Mouse (Mus musculus) retina, embryonic 14.5 days (tissue): ENCODE data around the gene Bcas2.
"Not testable (repeated sequence)": the region's sequence is repeated elsewhere in the genome, so short reads cannot be mapped to it uniquely, and the experiment has no call there.

ENCODE experiments used
- DNase-seq: peaks from one replicate; pipeline ENCODE4 v3.0.0-alpha.2; 2015; ENCODE audit warnings: low spot score

Gene Bcas2

DNA sequence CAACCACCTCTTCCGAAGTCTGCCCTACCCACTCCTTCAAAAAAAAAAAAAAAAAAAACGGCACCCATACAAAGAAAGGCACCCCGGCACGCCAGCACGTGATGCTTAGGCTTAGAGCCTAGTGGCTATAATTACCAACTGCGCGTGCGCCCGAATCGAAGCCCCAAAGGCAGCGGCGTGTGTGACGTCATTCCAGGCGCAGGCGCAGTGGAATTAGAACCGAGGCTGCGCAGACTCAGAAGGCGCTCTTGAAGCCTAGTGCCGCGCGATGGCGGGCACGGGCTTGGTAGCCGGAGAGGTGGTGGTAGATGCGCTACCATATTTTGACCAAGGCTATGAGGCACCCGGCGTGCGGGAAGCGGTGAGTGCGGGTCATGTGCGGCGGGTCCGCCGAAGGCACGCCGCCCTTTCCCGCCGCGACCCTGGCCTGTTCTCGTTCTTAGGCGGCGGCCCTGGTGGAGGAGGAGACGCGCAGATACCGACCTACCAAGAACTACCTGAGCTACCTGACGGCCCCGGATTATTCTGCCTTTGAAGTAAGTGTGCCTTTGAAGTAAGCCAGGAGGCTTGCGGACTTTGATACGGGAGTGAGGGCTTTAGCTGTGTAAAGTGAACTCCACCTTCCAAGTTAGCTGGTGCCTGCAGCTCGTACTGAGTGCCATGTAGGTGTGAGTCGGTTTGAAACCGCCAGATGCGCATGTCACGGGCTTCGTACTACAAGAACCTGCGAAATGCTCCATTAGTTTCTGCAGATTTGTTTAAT is at the start of gene Bcas2:
Gene Bcas2 (plus strand): TSS at position 151 of the 763 bp plus-strand sequence.
- DNase-seq: peak; percentile 100

- DNase-seq: no peak
These were observed 47.8 kb upstream of the Bcas2 start for GRCm38 (mm10) chr3:103123636-103124035.

GRCm38 (mm10) chr3:103126138-103126537 is 45.3 kb upstream of the Bcas2 start:
- DNase-seq: no peak

DNA sequence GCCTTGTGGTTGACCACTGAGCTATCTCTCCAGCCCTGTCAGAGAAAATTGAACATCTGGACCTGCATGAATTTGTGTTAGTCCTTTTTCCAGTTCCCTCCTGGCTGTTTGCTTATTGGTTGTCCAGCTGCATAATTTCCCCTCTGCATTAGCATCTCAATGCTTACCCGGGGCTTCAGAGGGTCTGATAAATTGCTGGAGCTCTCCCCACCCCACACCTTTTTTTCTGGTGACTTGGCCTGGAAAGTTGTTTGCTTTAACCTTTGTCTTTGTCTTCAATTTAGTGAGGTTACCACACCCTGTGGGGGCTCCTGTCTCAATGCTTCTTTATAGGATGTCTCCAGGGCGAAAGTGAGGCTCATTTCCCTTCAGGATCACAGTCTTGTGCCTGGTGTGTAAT is 44.3 kb upstream of the Bcas2 start:
- DNase-seq: no peak

DNA sequence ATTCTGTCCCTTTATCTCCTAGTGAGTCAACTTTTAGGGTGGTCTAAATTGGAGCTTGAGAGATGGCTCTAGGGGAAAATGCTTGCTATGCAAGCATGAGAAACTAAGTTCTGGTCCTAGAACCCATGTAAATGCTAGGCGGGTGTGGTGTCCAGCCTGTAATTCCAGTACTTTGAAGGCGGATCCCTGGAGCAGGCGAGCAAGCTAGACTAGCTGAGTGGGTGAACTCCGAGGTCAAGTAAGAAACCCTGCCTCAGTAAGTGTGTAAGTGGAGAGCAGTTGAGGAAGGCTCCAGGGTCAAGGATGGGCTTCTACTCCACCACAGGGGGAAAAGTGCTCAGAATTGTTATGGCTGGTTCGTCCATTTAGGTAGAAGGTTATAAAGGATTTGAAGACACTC is 43.7 kb upstream of the Bcas2 start:
- DNase-seq: no peak

- no peak for DNase-seq
These were observed 43.2 kb upstream of the Bcas2 start for GRCm38 (mm10) chr3:103128251-103128650.

GRCm38 (mm10) chr3:103129367-103130159 is 41.9 kb upstream of the Bcas2 start:
- no peak for DNase-seq

- peak; percentile 54 for DNase-seq
These were observed 41.2 kb upstream of the Bcas2 start for GRCm38 (mm10) chr3:103130236-103130751.

GRCm38 (mm10) chr3:103133098-103133497 is 38.4 kb upstream of the Bcas2 start:
- no peak for DNase-seq

DNA sequence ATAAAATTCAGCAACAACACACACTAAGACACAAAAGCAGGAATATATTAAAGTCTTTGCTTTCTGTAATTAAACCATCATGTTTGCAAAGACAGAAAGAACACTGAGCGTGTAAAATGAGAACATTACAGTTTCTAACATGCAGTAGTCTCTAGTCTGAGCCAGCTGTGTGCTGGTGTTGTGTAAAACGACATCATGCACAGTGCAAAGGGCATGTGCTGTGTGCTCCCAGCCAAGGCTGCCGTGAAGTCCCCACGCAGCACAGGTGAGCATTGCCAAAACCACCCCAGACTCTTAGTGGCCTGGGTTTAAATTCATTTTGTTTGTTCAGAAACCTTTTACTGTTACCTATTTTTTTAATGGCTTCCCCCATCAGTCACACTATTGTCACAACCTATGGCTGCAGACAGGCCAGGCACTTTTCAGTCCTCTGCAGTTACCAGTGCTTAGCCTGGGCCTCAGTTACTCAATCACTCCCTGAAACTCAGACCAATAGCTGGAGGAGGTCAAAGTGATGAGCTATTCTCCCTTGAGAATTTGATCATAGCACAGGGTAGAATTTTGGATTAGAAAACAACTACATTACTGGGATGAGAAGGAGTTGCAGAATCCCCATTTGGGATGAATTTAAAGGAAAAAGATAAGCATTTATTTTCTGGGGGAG is 34.9 kb upstream of the Bcas2 start:
- DNase-seq: no peak

GRCm38 (mm10) chr3:103139047-103139446 is 32.4 kb upstream of the Bcas2 start:
- DNase-seq: no peak

- DNase-seq: not testable (repeated sequence)
These were observed 31.2 kb upstream of the Bcas2 start for GRCm38 (mm10) chr3:103140095-103140838.

DNA sequence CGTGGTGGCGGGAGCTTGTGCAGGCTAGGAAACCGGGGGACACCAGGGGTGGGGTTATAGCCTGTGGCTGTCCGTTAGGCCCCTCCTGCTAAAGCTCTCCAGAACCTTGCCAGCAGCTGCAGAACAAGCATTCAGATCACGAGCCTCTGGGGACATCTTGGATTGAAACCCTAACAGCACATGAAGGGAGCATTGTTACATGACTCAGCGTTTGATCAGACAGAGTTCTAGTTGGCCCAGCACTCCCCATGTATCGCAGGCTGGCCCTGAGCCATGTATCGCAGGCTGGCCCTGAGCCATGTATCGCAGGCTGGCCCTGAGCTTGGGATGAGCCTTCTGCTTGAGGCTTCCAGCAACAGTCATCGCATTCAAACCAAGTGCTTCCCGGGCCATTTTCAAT is 30.2 kb upstream of the Bcas2 start:
- no peak for DNase-seq

GRCm38 (mm10) chr3:103142366-103142765 is 29.1 kb upstream of the Bcas2 start:
- DNase-seq: no peak

- DNase-seq: no peak
These were observed 26.1 kb upstream of the Bcas2 start for GRCm38 (mm10) chr3:103145336-103145735.

DNA sequence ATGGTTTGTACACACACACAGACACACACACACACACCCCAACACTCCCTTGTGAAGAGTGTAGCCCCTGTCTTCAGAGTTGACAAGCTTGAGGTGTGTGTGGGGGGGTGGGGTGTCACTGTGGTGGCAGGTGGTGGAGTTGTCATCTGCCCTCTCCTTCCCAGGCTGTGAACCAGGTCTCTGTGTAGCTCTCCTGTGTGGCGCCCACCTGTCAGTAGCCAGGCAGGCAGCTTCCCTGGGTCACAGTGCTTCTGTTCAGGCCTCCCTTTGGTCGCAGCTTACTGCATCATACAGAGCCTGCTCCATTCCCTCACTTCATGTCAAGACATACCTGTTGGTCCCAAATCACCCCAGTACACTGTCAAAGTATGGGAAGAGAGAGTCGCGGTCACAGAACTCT is 25.7 kb upstream of the Bcas2 start:
- no peak for DNase-seq

- DNase-seq: no peak
These were observed 24.9 kb upstream of the Bcas2 start for GRCm38 (mm10) chr3:103146330-103147166.

DNA sequence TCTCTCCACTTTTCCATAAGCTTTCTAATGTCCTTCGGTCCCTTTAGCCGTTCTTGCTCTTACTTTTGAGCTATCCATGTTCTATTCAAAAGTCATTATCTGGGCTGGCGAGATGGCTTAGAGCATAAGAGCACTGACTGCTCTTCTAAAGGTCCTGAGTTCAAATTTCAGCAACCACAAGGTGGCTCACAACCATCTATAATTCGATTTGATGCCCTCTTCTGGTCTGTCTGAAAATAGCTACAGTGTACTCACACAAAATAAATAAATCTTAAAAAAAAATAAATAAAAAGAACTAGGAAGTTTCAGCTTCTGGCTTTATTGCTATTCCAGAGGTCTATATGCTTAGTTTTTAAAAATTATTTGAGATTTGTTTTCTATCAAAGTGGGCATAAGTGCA is 23.7 kb upstream of the Bcas2 start:
- DNase-seq: no peak

DNA sequence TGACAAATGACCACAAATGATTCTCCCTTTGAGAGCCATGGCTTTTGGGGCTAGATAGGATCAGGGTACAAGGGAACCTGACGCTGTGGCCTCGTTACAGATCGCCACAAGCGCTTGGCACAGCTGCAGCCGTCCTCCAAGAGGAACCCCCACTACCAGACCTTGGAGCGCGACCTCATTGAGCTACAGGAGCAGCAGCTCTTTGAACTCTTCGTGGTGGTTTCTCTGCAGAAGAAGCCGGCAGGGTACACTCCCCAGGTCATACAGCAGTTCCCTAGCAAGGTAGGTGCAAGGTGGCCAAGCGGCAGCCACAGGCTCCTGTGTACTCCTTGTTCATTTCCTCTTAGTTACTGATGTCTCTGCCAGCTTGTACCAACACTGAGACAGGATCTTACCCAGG is 22.5 kb upstream of the Bcas2 start:
- no peak for DNase-seq

DNA sequence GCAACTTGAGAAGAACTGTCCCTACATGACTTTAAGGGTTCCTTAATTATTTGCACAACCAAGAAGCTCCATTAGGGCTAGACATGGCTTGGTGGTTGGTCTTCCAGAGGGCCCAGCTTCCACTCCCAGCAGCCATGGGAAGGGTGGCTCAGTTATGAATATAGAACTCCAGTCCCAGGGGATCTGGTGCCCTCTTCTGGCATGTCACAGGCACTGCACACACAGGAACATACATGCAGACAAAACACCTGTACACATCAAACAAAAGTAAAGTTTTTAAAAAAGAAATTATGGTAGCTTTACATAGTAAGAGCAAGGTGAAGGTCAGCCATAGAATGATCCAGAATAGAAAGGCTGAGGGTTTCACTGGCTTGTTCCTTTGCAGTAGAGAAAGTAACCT is 17.7 kb upstream of the Bcas2 start:
- DNase-seq: peak; percentile 13
